Mouse (Mus musculus): ENCODE data around the gene Ahnak2. TPM values are rescaled to one million over a fixed set of nuclear protein-coding genes. Genes with fewer than 3 reads are reported as not detected.

Ahnak2 gene
- total and polyA plus RNA-seq, 2 experiments, result 0.13 to 0.18 TPM

DNA sequence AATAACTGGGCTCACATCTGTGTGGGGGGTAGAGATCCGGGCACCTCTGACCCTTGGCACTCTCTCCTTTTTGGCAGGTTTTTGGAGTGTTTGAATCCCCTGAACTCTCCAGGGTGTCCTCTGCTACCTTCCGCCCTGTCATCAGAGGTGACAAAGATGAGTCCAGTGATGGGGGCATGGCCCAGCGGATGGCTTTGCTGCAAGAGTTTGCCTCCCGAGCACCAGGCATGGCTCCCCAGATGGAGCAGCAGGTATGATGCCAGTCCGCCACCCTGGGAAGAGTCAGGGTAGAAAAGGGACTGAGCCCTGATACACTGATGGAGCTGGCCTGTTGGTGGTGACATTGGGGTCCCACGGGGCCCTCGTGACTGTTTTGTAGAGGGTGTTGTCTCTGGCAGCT is 65.4 kb downstream of the Ahnak2 start:
- DNase-seq (ENCODE audit: extremely low read depth, low read depth, low spot score), result no peak
- Histone ChIP-seq H3K4me3 (ENCODE audit: insufficient read depth, low read depth, low read length) (no peak overlapping the region), H3K27me3 (ENCODE audit: control insufficient read depth, insufficient read depth, low read length) (no peaks in the 10 kb centered on the region), H3K36me3 (ENCODE audit: control insufficient read depth, insufficient read depth, low read length) (no peaks in the 10 kb centered on the region), H3K9ac (ENCODE audit: low read depth, low read length) (no peak overlapping the region), H3K27ac (replicated peaks; ENCODE audit: insufficient read depth, low read depth, low read length) (no peak overlapping the region), H3K79me2 (ENCODE audit: control insufficient read depth, insufficient read depth, low read length) (no peaks in the 10 kb centered on the region), H3K4me1 (ENCODE audit: control insufficient read depth, insufficient read depth, low read length) (no peaks in the 10 kb centered on the region)
- TF ChIP-seq POLR2A (IDR thresholded peaks at IDR 0.05; ENCODE audit: extremely low read depth, insufficient read depth, low read length) (no peak), CTCF (IDR thresholded peaks at IDR 0.05; ENCODE audit: low read depth, low read length) (no peak)
- WGBS, result 87% methylated on average over 7 of the region's 7 CpGs

DNA sequence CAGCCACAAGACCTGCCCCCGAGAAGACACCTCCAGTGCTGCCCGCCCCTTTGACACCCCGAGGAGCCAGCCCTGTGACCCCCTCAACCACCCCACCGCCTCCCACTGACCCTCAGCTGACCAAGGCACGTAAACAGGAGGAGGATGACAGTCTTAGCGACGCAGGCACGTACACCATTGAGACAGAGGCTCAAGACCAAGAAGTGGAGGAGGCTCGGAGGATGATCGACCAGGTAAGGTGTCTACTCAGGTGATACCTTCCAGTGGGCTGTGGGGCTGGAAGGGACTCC is 65.9 kb downstream of the Ahnak2 start:
- Histone ChIP-seq H3K4me3 (ENCODE audit: insufficient read depth, low read depth, low read length) (no peak overlapping the region), H3K4me1 (ENCODE audit: control insufficient read depth, insufficient read depth, low read length) (no peaks in the 10 kb centered on the region), H3K79me2 (ENCODE audit: control insufficient read depth, insufficient read depth, low read length) (no peaks in the 10 kb centered on the region), H3K27me3 (ENCODE audit: control insufficient read depth, insufficient read depth, low read length) (no peaks in the 10 kb centered on the region), H3K9ac (ENCODE audit: low read depth, low read length) (no peak overlapping the region), H3K27ac (replicated peaks; ENCODE audit: insufficient read depth, low read depth, low read length) (no peak overlapping the region), H3K36me3 (ENCODE audit: control insufficient read depth, insufficient read depth, low read length) (no peaks in the 10 kb centered on the region)
- TF ChIP-seq CTCF (IDR thresholded peaks at IDR 0.05; ENCODE audit: low read depth, low read length), result no peak
- no peak for TF ChIP-seq POLR2A (IDR thresholded peaks at IDR 0.05; ENCODE audit: extremely low read depth, insufficient read depth, low read length)
- 92% methylated on average over 10 of the region's 10 CpGs for WGBS
- no peak for DNase-seq (ENCODE audit: extremely low read depth, low read depth, low spot score)

DNA sequence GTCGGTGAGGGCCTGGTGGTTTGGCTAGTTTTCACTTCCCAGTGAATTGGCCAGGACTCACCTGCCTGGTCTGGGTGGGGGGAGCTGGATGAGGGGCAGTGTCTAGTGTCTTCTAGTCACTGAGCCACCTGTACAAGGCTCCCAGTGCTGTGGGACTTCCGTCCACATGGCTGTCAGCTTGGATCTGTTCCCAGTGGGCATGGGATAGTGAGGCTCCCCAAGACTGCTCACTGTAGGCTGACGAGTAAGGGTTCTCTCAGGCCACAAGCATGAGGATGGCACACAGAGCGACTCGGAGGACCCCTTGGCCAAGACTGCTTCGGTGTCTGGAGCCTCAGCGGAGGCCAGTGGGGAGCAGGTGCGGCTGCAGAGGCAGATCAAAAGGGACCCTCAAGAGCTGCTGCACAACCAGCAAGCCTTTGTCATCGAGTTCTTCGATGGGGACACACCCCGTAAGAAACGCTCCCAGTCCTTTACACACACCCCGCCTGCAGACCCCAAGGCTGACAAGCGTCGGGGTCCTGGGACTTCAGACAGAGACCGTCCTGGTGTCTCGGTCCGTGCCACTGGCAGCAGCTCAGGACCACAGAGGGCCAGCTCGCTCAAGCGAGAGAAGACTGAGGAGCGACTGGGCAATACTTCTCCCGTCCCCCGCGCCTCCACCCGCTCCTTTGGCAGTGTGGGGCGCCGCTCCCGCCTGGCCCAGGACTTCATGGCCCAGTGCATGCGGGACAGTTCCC is 66.4 kb downstream of the Ahnak2 start:
- Histone ChIP-seq H3K4me1 (ENCODE audit: control insufficient read depth, insufficient read depth, low read length) (no peaks in the 10 kb centered on the region), H3K27me3 (ENCODE audit: control insufficient read depth, insufficient read depth, low read length) (no peaks in the 10 kb centered on the region), H3K27ac (replicated peaks; ENCODE audit: insufficient read depth, low read depth, low read length) (no peak overlapping the region), H3K79me2 (ENCODE audit: control insufficient read depth, insufficient read depth, low read length) (no peaks in the 10 kb centered on the region), H3K4me3 (ENCODE audit: insufficient read depth, low read depth, low read length) (no peak overlapping the region), H3K9ac (ENCODE audit: low read depth, low read length) (no peak overlapping the region), H3K36me3 (ENCODE audit: control insufficient read depth, insufficient read depth, low read length) (no peaks in the 10 kb centered on the region)
- WGBS, result 95% methylated on average over 29 of the region's 29 CpGs
- DNase-seq (ENCODE audit: extremely low read depth, low read depth, low spot score), result no peak
- TF ChIP-seq CTCF (IDR thresholded peaks at IDR 0.05; ENCODE audit: low read depth, low read length) (no peak), POLR2A (IDR thresholded peaks at IDR 0.05; ENCODE audit: extremely low read depth, insufficient read depth, low read length) (no peak)

DNA sequence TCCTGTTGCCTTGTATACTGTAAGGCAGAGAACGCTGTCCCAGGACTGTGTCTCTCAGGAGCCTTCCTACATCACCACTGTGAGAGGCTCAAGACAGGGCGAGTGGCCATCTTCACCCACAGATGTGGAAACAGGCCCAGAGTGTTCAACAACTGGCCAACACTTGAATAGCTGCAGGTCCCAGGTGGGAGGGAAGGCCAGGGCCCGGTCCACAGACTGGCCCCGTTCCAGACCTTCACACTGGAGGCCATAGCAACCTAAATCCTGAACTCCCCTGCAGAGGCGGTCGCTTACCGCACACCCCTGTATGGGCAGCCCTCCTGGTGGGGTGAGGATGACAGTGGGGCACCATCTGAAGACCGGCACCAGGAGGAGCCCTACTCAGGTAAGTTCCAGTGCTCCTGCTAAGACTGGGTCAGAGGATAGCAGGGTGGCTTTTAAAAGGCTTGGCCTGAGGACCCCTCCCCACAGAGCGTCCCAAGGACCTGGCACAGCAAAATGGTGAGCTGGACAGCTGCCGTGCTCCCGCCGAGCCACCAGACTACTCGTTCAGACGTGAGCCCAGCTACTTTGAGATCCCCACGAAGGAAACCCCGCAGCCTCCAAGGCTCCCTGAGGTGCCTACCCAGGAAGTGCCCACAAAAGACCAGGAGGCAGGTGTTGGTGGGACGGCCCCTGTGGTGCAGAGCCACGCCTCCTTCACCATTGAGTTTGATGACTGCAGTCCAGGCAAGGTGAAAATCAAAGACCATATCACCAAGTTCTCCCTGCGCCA is 67.4 kb downstream of the Ahnak2 start:
- whole genome bisulfite sequencing, result 92% methylated on average over 19 of the region's 19 CpGs
- no peak for DNase-seq (ENCODE audit: extremely low read depth, low read depth, low spot score)

DNA sequence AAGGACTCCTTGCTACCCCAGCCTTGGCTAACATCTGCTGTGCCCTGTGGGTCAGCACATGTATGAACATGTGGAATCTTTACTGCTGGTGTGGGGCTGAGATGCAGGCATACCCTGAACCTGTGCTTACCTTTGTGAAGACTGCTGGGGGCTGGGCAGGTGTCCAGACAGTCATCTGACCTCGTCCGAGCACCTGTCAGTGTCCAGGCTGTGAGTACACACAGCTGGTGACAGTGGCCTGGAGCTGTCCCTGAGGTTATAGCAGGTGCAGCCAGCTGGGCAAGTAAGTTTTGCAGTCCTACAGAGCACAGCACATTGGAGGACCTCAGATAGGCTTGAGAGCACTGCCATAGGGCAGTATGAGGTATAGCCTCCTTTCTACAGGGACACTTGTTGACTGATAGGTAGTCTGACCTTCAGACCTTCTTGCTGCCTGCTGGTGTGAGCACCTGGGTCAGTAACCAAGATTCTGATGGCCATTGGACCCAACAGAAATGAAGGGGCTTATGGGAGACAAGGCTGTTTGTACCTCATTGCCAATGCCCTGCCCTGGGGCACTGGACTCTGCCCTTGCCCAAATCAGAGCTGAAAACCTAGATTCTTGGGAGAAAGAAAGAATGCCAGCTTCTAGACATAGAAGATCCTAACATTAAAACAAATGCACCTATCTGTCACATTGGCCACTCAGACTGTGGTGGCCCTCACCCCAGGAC is 68.2 kb downstream of the Ahnak2 start:
- no peak for TF ChIP-seq CTCF (IDR thresholded peaks at IDR 0.05; ENCODE audit: low read depth, low read length)
- no peak for TF ChIP-seq POLR2A (IDR thresholded peaks at IDR 0.05; ENCODE audit: extremely low read depth, insufficient read depth, low read length)
- Histone ChIP-seq H3K27ac (replicated peaks; ENCODE audit: insufficient read depth, low read depth, low read length) (no peak overlapping the region), H3K79me2 (ENCODE audit: control insufficient read depth, insufficient read depth, low read length) (no peaks in the 10 kb centered on the region), H3K4me1 (ENCODE audit: control insufficient read depth, insufficient read depth, low read length) (no peaks in the 10 kb centered on the region), H3K27me3 (ENCODE audit: control insufficient read depth, insufficient read depth, low read length) (no peaks in the 10 kb centered on the region), H3K9ac (ENCODE audit: low read depth, low read length) (no peak overlapping the region), H3K36me3 (ENCODE audit: control insufficient read depth, insufficient read depth, low read length) (no peaks in the 10 kb centered on the region), H3K4me3 (ENCODE audit: insufficient read depth, low read depth, low read length) (no peak overlapping the region)
- no peak for DNase-seq (ENCODE audit: extremely low read depth, low read depth, low spot score)
- 14% methylated on average over 2 of the region's 2 CpGs for WGBS

More for the DNA sequence above, 67.4 kb downstream of the Ahnak2 start:
- Histone ChIP-seq H3K27ac (replicated peaks; ENCODE audit: insufficient read depth, low read depth, low read length) (no peak overlapping the region), H3K27me3 (ENCODE audit: control insufficient read depth, insufficient read depth, low read length) (no peaks in the 10 kb centered on the region), H3K4me3 (ENCODE audit: insufficient read depth, low read depth, low read length) (no peak overlapping the region), H3K9ac (ENCODE audit: low read depth, low read length) (no peak overlapping the region), H3K4me1 (ENCODE audit: control insufficient read depth, insufficient read depth, low read length) (no peaks in the 10 kb centered on the region), H3K79me2 (ENCODE audit: control insufficient read depth, insufficient read depth, low read length) (no peaks in the 10 kb centered on the region), H3K36me3 (ENCODE audit: control insufficient read depth, insufficient read depth, low read length) (no peaks in the 10 kb centered on the region)
- TF ChIP-seq POLR2A (IDR thresholded peaks at IDR 0.05; ENCODE audit: extremely low read depth, insufficient read depth, low read length) (no peak), CTCF (IDR thresholded peaks at IDR 0.05; ENCODE audit: low read depth, low read length) (no peak)

All from liver, adult 2 months (tissue).